Mouse (Mus musculus): Measurements from ENCODE around the gene Gm26657. TPM values are rescaled to one million over a fixed set of nuclear protein-coding genes. Genes with fewer than 3 reads are reported as not detected.

Gene Gm26657
- total RNA-seq (2017), result not detected in 2 replicates

DNA sequence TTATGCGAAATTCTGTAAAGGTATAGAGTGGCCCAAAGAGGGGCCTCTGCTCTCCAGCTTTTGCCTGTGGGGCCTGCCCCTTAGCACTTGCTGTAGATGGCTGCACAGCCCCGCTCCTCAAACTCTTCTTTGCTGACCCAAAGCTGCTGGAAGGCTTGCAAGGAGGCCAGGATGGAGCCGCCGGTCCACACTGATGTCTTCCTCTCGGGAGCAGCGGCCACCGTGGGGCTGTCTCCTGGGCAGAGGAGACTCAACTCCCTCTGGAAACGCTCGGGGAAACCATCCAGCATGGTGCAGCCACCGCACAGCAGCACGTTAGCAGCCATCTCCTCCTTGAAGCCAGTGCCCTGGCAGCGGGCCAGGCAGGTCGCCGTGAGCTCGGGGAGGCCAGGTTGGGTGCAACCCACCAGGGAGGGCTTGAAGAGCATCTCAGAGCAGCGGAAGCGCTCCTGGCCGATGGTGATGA, at the start of gene Gm26657:
Gene Gm26657 (plus strand): TSS at position 51 of the 466 bp plus-strand sequence.
- no peak for ATAC-seq (replicated peaks; ENCODE audit: low read depth, poor library complexity, severe bottlenecking)

DNA sequence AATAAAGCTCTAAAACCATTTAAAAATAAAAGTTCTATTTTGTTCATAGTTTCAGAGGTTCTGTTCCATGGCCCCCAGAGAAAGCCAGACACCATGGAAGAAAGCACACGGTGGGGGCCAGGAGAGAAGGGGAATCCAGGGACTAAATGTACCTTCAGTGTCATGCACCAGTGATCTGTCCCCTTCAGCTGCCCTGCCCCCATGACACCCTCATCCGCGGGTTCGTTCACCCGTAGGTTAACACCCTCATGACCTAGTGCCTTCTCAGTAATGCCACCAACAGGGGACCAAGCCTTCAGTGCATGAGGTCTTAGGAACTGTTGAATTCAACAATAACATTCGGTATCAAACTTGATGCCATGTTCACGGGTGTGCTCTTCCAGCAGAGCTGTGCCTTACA, 43.5 kb upstream of the Gm26657 start:
- no peak for ATAC-seq (replicated peaks; ENCODE audit: low read depth, poor library complexity, severe bottlenecking)

DNA sequence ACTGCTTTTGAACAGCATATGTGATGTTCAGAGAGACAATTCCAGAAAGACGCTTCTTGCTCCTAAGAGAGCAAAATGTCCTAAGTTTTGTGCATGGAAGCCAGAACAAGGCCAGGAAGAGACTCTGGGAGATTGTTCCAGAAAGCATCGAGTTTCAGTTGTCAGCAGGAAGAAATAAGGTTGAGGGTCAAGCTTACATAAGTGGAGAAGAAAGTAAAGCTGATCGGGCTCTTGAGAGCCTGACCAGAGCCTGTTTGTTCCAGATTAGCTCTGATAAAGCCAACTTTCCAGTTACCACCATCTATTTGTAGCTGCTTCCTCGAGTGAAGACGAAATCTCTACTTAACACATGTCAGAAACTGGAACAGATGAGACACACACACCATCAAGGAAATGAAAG, 41.2 kb upstream of the Gm26657 start:
- no peak for ATAC-seq (replicated peaks; ENCODE audit: low read depth, poor library complexity, severe bottlenecking)

DNA sequence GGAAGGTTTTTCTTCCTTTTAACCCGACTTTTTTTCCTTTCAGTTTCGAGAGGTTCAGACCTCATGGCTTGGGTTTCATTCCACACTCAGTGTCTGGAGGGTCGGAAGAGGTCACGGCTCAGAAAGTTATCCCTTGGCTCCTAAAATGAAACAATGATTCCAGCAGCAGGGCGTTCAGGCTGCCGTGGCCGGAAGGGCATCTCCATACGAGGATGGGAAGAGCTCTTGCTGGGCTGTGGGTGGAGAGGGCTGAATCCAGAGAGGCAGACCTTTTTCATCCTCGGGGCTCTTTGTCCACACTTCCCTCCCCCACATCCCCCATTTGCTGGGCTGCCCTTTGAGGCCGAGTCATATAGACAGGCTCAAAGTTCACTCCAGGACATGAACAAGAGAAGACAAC, 37.6 kb upstream of the Gm26657 start:
- ATAC-seq (replicated peaks; ENCODE audit: low read depth, poor library complexity, severe bottlenecking), result no peak

DNA sequence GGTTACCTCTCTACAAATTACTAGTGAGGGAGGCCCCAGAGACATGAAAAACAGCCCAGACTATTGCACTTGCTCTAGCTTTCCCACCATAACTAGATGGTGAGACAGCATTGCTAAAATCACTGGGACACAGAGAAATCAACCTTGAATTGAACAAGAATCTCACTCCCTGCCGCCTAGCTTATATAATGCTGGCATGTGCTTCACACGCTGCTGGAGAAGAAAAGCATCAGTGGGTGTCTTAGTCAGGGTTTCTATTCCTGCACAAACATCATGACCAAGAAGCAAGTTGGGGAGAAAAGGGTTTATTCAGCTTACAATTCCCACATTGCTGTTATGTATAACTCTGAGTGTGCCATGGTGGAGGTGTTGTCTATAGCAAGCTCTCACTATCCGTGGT, 26.7 kb upstream of the Gm26657 start:
- no peak for ATAC-seq (replicated peaks; ENCODE audit: low read depth, poor library complexity, severe bottlenecking)

DNA sequence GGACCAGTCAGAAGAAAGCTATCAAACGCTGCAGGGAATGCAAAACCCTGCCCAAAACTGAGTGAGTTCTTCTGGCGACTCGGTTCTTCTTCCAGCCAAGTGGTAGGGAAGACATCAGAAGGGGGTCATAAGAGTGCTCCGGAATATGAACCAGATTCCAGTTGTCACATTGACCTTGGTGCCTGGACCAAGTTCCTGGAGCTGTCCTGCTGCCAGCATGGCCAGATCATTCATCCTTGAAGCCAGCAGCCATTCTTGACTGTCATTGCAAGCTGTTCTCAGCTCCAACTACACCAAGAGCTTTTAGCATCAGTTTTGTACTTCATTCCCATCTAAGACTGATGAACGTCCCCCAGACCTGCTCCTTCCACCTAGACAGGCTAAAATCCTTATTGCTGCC, 23.1 kb upstream of the Gm26657 start:
- no peak for ATAC-seq (replicated peaks; ENCODE audit: low read depth, poor library complexity, severe bottlenecking)

DNA sequence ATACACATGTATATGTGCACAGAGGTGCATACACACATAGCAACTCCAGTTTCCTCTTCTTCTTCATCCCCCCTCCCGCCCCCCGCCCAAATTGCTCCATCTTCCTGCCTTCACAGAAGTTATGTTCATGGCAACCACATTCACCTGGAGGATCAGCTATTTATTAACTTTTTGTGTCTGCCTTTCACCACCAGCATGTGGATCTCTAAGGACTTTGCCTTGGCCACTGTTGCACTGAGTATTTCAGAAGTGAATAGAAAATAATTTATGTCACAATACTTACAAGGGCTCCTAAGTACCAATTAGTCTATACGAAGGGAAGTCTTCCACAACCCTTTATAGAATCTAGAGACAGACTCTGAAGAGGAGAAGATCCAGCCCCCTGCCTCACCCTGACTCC, 21.9 kb upstream of the Gm26657 start:
- no peak for ATAC-seq (replicated peaks; ENCODE audit: low read depth, poor library complexity, severe bottlenecking)

DNA sequence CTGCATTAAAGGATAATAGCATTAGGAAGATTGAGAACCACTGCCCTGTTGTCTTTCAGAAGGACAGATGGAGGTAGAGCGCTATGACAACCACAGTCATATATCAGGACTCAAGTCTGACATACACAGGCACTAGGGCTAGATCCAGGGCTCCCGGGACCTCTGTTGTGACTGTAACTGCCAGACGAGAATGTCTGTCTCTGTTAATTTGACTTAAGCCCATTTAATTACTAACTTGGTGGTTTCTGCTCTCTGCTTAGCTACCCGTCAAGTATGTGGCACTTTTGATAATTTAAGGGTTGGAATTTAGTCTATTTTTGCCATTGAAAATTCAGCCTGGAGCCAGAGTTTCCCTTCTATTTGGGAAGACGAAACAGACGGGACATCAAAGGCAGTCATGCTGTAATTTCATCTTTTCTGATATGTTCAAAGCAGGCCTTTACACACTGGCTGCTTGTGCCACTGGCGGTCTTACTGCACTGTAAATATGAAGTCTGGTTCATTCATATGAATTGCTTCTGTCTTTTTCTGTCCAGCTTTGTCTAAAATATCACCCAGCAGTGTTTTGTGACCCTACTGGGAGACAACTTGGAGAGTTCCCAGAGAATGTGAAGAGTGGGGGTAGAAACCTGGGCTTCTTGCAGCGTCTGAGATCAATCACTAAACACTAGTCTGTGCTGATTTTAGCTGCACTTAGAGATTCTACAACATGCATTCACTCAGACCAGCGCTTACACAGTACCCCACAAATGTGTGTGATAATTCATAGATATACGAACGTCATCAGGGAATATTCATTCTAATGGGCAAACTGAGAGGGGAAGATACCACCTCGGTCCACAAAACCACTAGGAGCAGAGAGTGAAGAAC, 21.1 kb upstream of the Gm26657 start:
- no peak for ATAC-seq (replicated peaks; ENCODE audit: low read depth, poor library complexity, severe bottlenecking)

DNA sequence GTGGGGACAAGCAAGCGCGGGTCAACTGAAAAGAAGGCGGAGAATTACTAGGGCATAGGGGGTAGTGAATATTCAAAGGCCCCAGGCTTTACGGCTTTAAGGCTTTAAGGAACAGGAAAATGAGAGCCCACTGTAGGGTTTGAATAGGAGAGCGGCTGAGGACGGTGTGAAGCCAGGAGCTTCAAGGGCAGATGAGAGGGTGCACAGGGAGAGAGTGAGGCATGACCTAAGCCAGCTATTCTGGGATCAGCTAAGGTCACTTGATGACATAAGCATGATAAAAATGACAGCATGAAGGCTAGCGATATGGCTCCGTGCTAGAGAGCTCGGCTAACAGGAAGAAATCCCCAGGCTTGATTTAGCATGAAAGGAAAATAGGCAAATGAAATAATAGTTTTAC, 20.4 kb upstream of the Gm26657 start:
- ATAC-seq (replicated peaks; ENCODE audit: low read depth, poor library complexity, severe bottlenecking), result no peak

DNA sequence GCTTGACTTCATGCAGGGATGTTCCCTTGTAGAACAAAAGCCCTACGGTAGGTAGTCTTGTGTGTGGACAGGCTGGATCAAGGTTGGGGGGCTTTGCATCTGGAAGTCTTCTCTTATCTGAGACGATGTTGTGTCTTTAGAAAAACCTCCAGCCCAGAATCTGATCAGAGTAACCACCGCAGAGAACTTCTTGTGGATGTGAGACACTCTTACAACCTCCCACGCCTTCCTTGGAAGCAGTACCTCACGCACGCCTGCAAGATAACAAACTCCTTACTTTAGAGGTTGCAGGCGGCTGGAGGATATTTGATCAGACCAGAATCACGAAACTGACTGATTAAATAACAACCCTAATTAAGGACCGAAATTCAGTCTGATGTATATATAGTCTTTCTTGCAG, 19.5 kb upstream of the Gm26657 start:
- ATAC-seq (replicated peaks; ENCODE audit: low read depth, poor library complexity, severe bottlenecking), result no peak

DNA sequence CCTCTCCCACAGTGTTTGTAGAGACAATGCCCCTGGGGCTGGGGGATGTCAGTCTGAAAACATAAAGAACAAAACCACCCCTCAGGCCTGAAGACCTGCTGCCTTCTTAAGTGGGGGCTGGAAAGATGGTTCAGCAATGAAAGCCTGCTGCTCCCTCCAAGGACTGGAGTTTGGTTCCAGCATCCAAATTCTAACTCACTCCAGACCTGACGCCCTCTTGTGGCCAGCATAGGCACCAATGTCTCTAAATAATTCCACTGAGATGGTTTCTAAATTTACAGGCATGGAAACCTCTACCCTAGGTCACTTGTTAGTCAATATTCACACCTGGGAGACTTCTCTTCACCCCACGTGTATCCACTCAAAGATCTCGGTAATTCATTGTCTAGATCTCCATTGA, 18.4 kb upstream of the Gm26657 start:
- 0 out of 2 replicates have a peak, but pooled peaks have one; percentile 42 for ATAC-seq (replicated peaks; ENCODE audit: low read depth, poor library complexity, severe bottlenecking)

DNA sequence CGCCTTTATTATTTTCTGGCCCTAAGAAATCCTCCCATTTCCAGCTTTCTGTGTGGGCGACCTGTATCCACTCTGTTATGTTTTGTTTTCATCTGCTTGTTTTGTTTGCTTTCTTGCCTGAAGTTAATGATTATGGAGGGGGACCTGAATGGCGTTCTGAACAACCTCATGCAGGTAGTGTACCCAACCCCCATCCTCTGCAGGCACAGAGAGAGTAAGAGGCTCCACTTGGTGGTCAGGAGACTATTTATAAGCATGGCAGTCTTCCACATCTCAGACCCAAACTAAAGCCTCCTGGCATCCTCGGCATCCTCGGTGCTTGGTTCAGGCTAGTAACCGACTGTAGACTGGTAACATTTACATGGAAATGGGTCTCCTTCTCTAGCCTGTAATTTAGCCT, 17.5 kb upstream of the Gm26657 start:
- no peak for ATAC-seq (replicated peaks; ENCODE audit: low read depth, poor library complexity, severe bottlenecking)

DNA sequence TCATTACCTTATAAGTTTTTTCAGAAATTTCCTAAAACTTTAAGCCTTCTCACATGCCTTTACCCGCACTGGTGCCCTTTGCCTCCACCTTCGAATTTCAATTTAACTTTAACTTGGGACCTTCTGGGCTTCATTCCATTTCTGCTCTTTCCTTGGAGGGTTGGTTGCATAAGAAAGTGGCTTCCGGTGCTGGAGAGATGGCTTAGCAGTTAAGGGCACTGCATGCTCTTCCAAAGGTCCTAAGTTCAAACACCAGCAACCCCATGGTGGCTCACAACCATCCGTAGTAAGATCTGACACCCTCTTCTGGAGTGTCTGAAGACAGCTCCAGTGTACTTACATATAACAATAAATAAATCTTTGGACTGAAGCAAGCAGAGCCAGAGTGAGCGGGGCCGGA, 16.6 kb upstream of the Gm26657 start:
- no peak for ATAC-seq (replicated peaks; ENCODE audit: low read depth, poor library complexity, severe bottlenecking)

DNA sequence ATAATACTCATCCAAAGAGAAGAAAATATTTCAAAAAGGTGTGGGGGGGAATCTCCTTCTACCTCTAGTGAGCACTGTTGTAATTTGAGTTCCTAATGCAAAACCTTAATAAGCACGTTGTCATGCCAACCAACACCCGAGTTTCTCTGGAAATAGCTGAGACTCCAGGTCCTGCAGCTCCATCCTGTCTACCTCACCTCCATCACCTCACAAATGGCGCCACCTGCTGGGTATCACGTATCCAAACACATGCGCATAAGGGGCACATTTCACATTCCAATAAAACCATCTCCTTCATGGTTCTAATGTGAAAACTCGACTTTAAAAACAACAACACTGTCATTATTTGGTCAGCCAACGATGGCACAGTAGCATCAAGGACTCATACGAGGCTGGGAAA, 14.0 kb upstream of the Gm26657 start:
- no peak for ATAC-seq (replicated peaks; ENCODE audit: low read depth, poor library complexity, severe bottlenecking)

DNA sequence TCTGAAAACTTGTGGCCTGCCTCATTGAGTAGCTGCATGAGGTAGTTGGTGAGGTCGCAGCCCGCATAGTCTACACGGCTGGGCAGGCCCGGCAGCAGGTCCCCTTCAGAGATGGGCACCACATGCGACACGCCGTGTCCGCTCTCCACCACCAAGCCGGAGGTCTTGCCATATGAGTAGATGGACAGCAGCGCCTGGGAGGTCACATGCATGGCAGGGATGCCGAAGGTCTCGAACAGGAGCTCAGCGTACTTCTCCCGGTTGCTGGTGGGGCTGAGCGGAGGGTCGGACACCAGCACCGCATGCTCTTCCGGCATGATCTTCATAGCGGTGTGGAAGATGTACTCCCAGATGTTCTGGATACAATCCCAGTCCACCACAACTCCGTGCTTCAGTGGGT, 741 bp downstream of the Gm26657 start:
- ATAC-seq (replicated peaks; ENCODE audit: low read depth, poor library complexity, severe bottlenecking), result no peak

DNA sequence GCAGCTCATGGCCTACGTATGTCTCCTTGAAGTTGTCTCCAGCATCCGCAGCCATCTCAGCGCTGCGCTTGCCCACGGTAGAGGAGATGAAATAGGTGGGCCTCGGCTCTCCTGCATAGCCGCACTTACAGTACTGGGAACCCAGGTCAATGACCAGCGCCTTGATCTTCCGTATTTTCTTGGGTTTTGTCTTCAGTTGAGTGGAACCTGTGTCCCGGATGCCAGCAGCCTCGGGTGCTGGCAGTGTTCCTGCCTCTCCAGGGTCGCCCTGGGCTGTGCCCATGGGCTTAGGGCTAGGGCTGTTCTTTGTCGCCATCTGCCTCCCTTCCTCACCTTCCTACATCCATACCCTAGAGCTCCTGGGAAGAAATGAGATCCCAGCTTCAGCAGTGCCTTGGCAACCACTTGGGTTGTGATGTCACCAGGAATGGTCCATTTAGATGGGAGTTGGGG, 1.2 kb downstream of the Gm26657 start, which contains the start of gene Actl7b:
Gene Actl7b (minus strand): TSS at position 403 of the 453 bp plus-strand sequence.
- ATAC-seq (replicated peaks; ENCODE audit: low read depth, poor library complexity, severe bottlenecking), result no peak

DNA sequence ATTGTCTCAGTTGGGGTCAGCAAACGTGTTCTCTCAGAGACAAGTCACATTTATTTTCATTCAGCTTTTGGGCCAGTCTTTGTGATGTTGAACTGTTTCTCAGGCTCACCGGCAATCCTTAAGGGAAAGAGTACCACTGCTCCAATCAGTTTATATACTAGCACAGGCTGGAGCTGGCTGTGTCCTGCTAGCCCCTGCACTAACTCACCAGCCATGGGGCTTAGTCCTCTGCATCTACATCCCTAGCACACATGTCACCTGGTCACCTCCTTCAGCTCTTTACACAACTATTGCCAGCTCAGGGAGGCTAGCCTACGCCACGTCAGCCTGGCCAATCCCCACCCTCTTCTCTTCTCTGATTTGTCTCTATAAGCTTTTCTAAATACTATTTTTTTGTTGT, 2.8 kb downstream of the Gm26657 start:
- ATAC-seq (replicated peaks; ENCODE audit: low read depth, poor library complexity, severe bottlenecking), result no peak

DNA sequence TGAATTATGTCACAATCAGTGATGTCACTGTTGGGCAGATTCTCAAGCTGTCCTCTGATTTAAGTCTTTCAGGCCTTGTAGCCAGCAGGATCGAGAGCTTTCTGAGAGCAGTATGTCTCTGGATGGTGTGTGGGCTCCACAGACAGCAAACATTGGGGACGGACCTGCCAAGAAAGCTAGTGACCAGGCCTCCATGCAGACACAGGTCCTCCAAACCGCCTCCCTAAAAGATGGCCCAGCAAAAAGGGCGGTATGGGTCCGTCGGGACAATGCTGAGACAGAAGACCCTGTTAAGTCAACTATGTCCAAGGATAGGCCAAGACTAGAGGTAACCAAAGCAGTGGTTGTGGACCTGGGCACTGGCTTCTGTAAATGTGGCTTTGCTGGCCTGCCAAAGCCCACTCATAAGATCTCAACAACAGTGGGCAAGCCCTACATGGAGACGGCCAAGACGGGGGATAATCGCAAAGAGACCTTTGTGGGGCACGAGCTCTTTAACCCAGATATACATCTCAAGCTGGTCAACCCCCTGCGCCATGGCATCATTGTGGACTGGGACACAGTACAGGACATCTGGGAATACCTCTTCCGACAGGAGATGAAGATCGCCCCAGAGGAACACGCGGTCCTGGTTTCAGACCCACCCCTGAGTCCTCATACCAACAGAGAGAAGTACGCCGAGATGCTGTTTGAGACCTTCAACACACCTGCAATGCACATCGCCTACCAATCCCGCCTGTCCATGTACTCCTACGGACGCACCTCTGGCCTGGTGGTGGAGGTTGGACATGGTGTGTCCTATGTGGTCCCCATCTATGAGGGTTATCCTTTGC, 3.7 kb downstream of the Gm26657 start, which contains the start of gene Actl7a:
Gene Actl7a (plus strand): TSS at position 51 of the 833 bp plus-strand sequence.
- no peak for ATAC-seq (replicated peaks; ENCODE audit: low read depth, poor library complexity, severe bottlenecking)

DNA sequence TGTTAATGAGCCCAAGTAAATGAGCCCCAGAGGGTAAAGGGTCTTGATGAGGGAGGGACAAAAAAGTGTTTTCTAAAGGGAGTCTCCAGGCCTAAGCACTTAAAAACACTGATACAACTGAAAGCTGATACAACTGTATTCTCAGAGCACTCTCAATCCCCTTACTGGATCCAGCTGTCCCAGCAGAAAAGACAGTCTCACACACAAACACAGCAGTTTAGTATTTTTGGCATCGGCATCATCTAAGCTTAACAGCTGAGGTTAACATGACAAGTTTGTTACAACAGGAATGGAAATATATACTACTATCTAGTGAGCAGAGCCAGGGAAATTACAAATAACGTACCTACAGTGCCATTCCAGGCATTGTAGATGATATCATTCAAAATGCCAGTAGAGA, 6.5 kb downstream of the Gm26657 start:
- no peak for ATAC-seq (replicated peaks; ENCODE audit: low read depth, poor library complexity, severe bottlenecking)

DNA sequence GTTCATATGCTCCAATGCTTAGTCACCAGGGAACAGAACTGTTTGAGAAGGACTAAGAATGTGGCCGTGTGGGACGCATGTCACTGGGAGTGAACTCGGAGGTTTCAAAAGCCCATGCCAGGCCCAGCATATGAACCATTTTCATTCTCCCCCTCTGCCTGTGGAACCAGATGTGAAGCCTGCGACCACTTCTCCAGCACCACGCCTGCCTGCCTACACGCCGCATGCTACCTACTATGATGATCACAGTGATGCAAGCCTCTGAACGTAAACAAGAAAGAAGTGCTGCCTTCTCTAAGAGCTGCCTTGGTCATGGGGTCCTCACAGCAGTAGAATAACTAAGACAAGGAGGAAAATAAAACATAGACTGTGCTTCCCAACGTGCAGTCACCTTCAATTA, 7.6 kb downstream of the Gm26657 start:
- ATAC-seq (replicated peaks; ENCODE audit: low read depth, poor library complexity, severe bottlenecking), result no peak

DNA sequence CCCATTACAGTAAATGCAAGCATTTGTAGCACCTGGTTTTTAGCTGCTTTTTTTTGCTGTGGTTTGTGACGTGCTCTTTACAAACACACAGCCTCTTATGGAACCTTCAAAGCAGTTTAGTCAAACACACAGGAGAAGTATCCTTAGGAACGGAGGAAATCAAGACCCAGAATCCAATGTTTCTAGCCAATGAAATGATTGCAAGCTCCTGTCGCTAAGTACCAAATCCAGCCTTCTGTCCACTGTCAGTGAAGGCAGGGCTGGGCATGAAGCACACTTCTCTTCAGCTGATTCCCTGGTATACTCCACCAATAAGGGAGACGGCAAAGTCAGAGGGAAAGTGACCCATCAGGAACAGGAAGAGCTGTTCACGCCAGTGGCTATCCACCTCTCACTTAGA, 16.2 kb downstream of the Gm26657 start:
- no peak for ATAC-seq (replicated peaks; ENCODE audit: low read depth, poor library complexity, severe bottlenecking)

Data from common myeloid progenitor, adult 5-6 weeks (primary cell).